Mouse (Mus musculus) macrophage (primary cell): ENCODE data around the gene Pcgf6. TPM values are rescaled to one million over a fixed set of nuclear protein-coding genes. Genes with fewer than 3 reads are reported as not detected.

ENCODE experiments used
- H3K27ac ChIP-seq: fragments of 350-480 bp; formaldehyde crosslinking; 2 replicates; pipeline ENCODE4 v1.9.0; 2021
- H3K36me3 ChIP-seq: fragments of 350-480 bp; formaldehyde crosslinking; 2 replicates; pipeline ENCODE4 v1.9.0; 2021; ENCODE audit errors: inconsistent target
- H3K4me3 ChIP-seq: fragments of 350-480 bp; formaldehyde crosslinking; 2 replicates; pipeline ENCODE4 v1.9.0; 2021; ENCODE audit errors: inconsistent target
- H3K79me2 ChIP-seq: fragments of 350-480 bp; formaldehyde crosslinking; 2 replicates; pipeline ENCODE4 v1.9.0; 2021; ENCODE audit errors: inconsistent target
- WGBS: methylation state at CpG from one replicate; pipeline ENCODE4 v1.1.7; 2026; ENCODE audit warnings: inconsistent platforms; ENCODE audit not compliant: missing documents; 5-methylcytosine and 5-hydroxymethylcytosine counted together
- polyA plus RNA-seq: library from polyadenylated mRNA; stranded (reverse); fragments of 250-400 nt; gene quantifications from 3 replicates; pipeline ENCODE4 v1.2.4, GENCODE M21; 2018; ENCODE audit warnings: inconsistent platforms

The Pcgf6 gene
- polyA plus RNA-seq, 1 experiment from 2014 or later: 4.3 TPM

DNA sequence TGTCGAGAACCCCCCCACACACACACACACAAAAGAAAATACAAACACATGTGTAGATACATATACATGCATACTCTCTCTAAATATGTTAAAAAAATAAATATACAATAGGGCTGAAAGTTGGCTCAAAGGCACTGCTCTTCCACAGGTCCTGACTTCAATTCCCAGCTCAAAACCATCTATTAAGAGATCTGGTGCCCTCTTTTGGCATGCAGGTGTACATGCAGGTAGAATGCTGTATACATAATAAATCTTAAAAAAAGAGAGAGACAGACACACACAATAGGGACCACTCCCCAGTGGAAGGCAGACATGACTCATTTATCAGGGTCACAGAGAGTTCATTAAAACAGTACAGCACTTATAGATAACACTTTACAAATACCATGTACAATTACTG lies 4.4 kb downstream of the Pcgf6 start:
- 100% methylated on average over 1 of the region's 1 CpGs for WGBS
- no peaks in the 10 kb centered on the region for H3K79me2 ChIP-seq
- H3K27ac ChIP-seq: no peak overlapping the region
- no peaks in the 10 kb centered on the region for H3K36me3 ChIP-seq
- H3K4me3 ChIP-seq: no peak overlapping the region

- Histone ChIP-seq H3K27ac (0 out of 2 replicates have a peak overlapping the region, but pooled peaks have one; percentile 22), H3K4me3 (no peak overlapping the region), H3K36me3 (no peaks in the 10 kb centered on the region), H3K79me2 (no peaks in the 10 kb centered on the region)
- 80% methylated on average over 3 of the region's 3 CpGs for WGBS
Measured at GRCm38 (mm10) chr19:47043608-47044007, 7.1 kb downstream of the Pcgf6 start.

DNA sequence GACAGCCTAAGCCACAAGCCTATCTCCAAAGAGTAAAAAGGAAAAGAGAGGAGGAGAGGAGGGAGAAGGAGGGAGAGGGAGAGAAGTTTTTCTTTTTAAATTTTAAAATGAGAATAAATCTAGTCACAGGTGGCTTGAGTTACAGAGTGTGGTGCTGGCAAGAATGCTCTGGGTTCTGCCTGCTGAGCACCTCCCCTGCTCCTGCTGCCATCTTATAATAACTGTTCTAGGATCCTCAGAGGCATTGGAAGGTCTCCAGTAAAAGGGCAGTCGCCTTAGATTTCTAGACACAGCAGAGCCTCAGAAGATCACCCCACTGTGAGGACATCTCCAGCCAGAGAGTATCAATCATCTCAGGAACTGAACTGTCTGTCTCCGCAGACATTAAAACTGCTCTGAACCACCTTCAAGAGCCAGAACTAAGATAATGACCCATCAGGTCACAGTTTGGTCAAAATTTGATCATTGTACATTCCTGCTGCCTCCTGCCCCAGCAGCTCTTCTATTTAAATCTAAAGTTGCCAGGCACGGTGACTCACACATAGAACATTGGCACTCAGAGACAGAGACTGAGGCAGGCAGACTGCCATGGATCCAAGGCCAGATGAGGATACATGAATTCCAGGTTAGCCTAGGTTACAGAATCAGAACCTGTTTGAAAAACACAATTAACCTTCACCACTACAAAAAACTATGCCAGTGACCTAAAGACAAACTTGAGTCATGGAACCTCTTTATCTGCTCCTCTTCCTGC lies 9.8 kb downstream of the Pcgf6 start:
- no peaks in the 10 kb centered on the region for H3K79me2 ChIP-seq
- WGBS: 96% methylated on average over 3 of the region's 3 CpGs
- no peak overlapping the region for H3K27ac ChIP-seq
- no peak overlapping the region for H3K4me3 ChIP-seq
- H3K36me3 ChIP-seq: no peaks in the 10 kb centered on the region

DNA sequence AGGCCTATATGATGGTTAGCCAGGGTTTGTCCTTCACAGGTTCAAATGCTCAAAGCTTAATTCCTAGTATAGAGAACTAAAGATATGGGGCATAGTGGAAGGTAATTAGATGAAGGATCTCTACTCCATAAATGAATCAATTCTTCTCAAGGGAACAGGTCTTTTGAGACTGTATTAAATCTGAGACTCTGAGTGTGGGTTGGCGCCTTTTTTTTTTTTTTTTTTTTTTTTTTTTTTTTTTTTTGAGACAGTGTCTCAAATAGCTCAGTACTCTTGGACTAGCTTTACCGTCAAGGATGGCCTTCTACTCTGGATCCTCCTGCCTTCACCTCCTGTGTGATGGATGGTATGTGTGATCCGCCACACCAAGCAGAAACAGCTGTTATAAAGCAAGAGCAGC lies 14.1 kb downstream of the Pcgf6 start:
- Histone ChIP-seq H3K79me2 (no peaks in the 10 kb centered on the region), H3K36me3 (no peaks in the 10 kb centered on the region), H3K4me3 (no peak overlapping the region), H3K27ac (no peak overlapping the region)
- WGBS: 97% methylated on average over 3 of the region's 3 CpGs

DNA sequence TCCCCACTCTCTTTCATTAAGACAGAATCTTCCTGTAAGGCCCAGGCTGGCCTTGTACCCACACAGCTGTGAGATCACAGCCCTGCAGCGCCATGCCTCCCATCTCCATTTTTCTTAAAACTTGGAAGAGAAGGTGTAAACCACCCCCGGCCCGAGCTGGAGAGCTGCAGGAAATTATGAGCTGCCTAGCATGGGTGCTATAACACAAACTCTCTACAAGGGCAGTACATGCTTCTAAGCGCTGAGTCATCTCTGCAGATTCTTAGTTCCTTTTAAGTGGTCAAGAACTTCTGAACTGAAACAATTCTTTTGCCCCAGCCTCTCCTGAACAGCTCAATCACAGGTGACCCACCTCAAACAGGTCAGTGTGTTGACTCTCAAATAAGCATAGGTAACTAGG lies 15.8 kb downstream of the Pcgf6 start:
- no peaks in the 10 kb centered on the region for H3K79me2 ChIP-seq
- no peak overlapping the region for H3K27ac ChIP-seq
- H3K4me3 ChIP-seq: no peak overlapping the region
- H3K36me3 ChIP-seq: no peaks in the 10 kb centered on the region
- WGBS: 45% methylated on average over 4 of the region's 4 CpGs

GRCm38 (mm10) chr19:47031770-47032169 lies 18.9 kb downstream of the Pcgf6 start:
- 94% methylated on average over 6 of the region's 6 CpGs for whole genome bisulfite sequencing
- H3K4me3 ChIP-seq: no peak overlapping the region
- H3K36me3 ChIP-seq: no peaks in the 10 kb centered on the region

DNA sequence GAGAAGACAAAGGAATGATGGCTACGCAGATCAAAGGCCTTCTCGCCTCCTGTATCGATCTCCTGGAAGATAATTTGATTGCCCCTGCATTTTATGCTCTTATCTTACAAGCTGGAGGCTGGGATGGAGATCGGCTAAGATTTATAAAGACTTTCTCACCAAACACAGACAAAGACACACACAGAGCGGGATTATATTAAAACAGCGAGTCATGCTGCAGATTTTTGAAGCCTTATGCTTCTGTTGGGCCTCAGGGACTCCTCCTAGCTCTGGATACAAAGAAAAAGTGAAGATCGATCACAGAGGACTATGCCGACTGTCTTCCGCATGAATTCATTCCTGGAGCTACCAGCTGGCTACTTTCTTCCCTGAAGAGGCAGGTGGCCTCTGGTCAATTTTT lies 20.9 kb downstream of the Pcgf6 start:
- H3K4me3 ChIP-seq: no peak overlapping the region
- H3K79me2 ChIP-seq: no peaks in the 10 kb centered on the region
- no peak overlapping the region for H3K27ac ChIP-seq
- 95% methylated on average over 9 of the region's 9 CpGs for WGBS
- no peaks in the 10 kb centered on the region for H3K36me3 ChIP-seq

More at GRCm38 (mm10) chr19:47031770-47032169, 18.9 kb downstream of the Pcgf6 start:
- Histone ChIP-seq H3K79me2 (no peaks in the 10 kb centered on the region), H3K27ac (no peak overlapping the region)

GRCm38 (mm10) chr19:47026513-47026912 lies 24.2 kb downstream of the Pcgf6 start:
- WGBS: 94% methylated on average over 4 of the region's 4 CpGs
- no peaks in the 10 kb centered on the region for H3K36me3 ChIP-seq
- no peak overlapping the region for H3K4me3 ChIP-seq
- no peak overlapping the region for H3K27ac ChIP-seq
- no peaks in the 10 kb centered on the region for H3K79me2 ChIP-seq

DNA sequence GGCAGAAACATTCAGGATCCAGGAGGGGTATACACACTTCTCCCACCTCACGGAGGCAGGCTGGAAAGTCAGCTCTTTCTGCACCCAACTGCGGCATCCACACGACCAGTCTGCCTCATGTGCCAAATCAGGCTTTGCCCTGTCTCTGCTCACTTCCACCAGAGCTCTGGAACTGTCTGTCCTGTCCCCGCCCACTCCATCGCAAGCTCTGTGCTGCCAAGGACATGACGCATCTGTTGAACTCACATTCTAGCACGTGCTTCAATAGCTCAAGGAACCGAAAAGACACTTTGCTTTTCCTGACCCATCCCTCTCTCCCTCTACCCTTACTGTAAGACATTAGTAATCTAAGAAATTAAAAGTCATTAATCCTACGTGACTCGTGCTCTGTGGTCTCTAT lies 25.8 kb downstream of the Pcgf6 start:
- no peaks in the 10 kb centered on the region for H3K79me2 ChIP-seq
- no peaks in the 10 kb centered on the region for H3K36me3 ChIP-seq
- 88% methylated on average over 10 of the region's 10 CpGs for WGBS
- no peak overlapping the region for H3K4me3 ChIP-seq
- H3K27ac ChIP-seq: no peak overlapping the region

DNA sequence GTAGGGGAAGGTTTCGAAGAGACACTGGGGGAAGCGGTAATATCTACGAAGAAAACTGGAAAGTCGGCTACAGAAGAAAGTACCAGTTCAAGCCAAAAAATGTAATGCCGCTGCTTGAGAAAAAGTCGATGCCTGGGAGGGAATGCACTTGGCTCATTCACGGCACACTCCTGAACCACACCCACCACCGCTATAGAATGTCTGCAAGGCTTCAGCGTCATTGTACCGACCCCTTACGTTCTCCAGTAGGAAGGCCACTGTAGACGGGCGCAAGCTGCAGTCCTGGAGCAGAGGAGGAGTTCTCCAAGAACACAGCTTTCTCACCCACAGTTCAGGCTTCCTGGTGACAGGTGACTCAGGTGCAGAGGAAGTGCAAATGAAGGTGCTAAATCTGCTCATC lies 27.2 kb downstream of the Pcgf6 start:
- Histone ChIP-seq H3K36me3 (no peaks in the 10 kb centered on the region), H3K27ac (no peak overlapping the region), H3K4me3 (no peak overlapping the region), H3K79me2 (no peaks in the 10 kb centered on the region)
- 87% methylated on average over 13 of the region's 13 CpGs for WGBS

DNA sequence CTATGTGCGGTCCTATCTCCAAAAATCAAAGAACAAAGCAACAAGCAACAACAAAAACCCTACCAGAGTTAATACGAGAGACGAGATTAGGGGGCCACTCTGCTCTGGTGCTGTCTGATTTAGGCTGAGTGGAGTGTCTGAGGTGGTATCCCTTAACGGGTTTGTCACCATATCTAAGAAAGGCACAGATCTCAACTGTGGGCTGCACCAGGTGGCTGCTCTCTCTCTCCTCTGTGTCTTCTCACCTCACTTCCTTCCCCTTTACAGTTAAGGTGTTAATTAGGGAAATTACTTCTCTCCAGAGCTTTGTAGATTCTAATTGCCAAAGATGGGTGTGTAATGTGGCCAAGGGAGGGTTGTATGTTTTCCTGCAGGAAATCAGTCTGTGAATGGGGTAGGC lies 28.0 kb downstream of the Pcgf6 start:
- Histone ChIP-seq H3K79me2 (no peaks in the 10 kb centered on the region), H3K27ac (no peak overlapping the region), H3K36me3 (no peaks in the 10 kb centered on the region), H3K4me3 (no peak overlapping the region)
- WGBS: 65% methylated on average over 4 of the region's 4 CpGs

DNA sequence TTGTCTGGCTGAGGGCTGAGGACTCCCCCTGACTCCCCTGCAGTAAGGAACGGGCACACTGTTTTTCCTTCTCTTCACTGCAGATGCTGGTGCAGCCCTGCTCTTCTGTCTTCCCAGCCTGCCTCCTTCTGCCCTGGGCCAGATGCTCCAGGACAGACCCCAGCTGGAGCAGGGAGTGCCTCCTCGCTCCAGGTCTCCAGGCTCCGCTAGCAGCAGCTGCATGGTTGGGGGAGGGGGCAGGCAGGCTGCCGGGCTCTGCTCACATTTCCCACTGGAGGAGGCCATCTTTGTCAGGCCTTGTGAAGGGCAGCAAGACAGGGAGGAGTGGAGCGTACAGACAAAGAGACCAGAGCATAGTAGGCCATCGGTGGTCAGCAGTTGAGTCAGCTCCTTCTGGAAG lies 31.4 kb downstream of the Pcgf6 start:
- H3K4me3 ChIP-seq: no peak overlapping the region
- H3K79me2 ChIP-seq: no peaks in the 10 kb centered on the region
- H3K36me3 ChIP-seq: no peaks in the 10 kb centered on the region
- WGBS: 63% methylated on average over 6 of the region's 6 CpGs
- no peak overlapping the region for H3K27ac ChIP-seq

DNA sequence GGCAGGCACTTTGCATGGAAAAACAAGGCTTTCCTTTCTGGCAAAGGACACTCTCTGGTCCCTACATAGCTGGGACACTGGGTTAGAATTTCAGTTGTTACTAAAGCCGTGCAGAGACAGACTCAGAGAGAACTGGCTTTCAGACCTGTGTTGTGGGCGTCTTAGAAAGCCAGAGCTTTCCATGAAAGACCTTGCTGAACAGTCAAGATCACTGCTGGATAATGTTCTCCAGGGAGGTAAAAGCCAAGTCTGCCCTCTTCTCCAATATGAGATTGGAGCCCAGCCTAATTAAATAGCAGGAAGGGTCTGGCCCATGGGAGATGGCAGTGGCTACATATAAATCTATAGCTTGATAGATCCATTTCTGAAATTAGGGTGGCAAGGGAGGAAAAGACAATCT lies 32.4 kb downstream of the Pcgf6 start:
- 54% methylated on average over 2 of the region's 2 CpGs for WGBS
- no peaks in the 10 kb centered on the region for H3K79me2 ChIP-seq

DNA sequence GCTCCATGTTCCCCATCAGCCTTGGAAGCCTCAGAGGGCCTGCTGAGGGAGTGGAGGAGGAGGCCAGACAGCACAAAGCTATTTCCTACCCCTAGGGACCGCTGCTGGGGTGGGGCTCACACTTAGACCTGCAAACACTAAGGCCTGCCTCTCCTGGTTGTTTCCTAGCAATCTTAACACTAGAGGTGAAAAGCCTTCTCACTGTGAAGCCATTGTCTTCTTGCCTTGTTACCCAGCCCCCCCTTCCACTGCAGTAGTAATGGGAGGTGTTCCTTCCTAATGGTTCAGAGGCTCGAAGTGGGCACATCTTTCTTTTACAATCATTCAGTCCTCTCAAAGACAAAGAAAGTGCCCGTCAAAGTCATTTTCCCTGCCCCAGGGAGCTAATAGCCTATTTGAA lies 32.9 kb downstream of the Pcgf6 start:
- Histone ChIP-seq H3K4me3 (no peak overlapping the region), H3K36me3 (no peaks in the 10 kb centered on the region), H3K27ac (no peak overlapping the region), H3K79me2 (no peaks in the 10 kb centered on the region)
- WGBS: 9% methylated on average over 3 of the region's 3 CpGs

More for the DNA sequence above, 32.4 kb downstream of the Pcgf6 start:
- no peaks in the 10 kb centered on the region for H3K36me3 ChIP-seq
- H3K27ac ChIP-seq: no peak overlapping the region
- no peak overlapping the region for H3K4me3 ChIP-seq

- H3K4me3 ChIP-seq: no peak overlapping the region
- 6% methylated on average over 14 of the region's 15 CpGs for WGBS
- H3K36me3 ChIP-seq: no peaks in the 10 kb centered on the region
- H3K27ac ChIP-seq: no peak overlapping the region
- H3K79me2 ChIP-seq: no peaks in the 10 kb centered on the region
Measured at GRCm38 (mm10) chr19:47016487-47016886, 34.2 kb downstream of the Pcgf6 start.

DNA sequence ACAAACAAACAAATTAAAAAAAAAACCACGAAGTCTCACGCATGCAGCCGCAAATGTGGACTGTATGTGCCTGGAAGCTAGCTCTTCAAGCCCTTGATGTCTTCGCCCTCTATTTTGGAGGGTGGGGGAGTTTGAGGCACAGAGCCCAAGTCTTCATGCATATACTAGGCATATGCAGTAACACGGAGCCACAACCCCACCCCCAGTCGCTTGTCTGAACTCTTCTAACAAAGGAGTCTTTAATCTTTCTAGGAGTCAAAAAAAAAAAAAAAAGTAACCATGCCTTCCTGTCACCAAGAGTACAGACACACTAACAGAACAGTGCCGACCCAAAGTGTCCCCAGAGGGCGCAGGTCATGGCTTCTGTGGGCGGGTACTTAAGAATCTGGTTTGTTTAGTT lies 34.7 kb downstream of the Pcgf6 start:
- no peak overlapping the region for H3K27ac ChIP-seq

More for the DNA sequence above, 34.7 kb downstream of the Pcgf6 start:
- H3K4me3 ChIP-seq: no peak overlapping the region
- no peaks in the 10 kb centered on the region for H3K79me2 ChIP-seq
- H3K36me3 ChIP-seq: no peaks in the 10 kb centered on the region
- 7% methylated on average over 9 of the region's 9 CpGs for WGBS
